Mouse (Mus musculus): Measurements from ENCODE around the gene Fer1l4. TPM values are rescaled to one million over a fixed set of nuclear protein-coding genes. Genes with fewer than 3 reads are reported as not detected.

Gene Fer1l4
- total RNA-seq (2017), result not detected in 2 replicates

GRCm38 (mm10) chr2:156052816-156053215 lies at the start of gene Fer1l4:
Gene Fer1l4, minus strand, starts transcription at chr2:156052947.
- ATAC-seq (replicated peaks in 1 of 2; ENCODE audit: insufficient read depth in 1 of 2, low FRiP score in 2 of 2, low TSS enrichment in 1 of 2, low read depth in 1 of 2, poor library complexity in 2 of 2, severe bottlenecking in 2 of 2), result no peak

GRCm38 (mm10) chr2:156091926-156092325 lies 39.2 kb upstream of the Fer1l4 start:
- no peak for ATAC-seq (replicated peaks in 1 of 2; ENCODE audit: insufficient read depth in 1 of 2, low FRiP score in 2 of 2, low TSS enrichment in 1 of 2, low read depth in 1 of 2, poor library complexity in 2 of 2, severe bottlenecking in 2 of 2)

- no peak for ATAC-seq (replicated peaks in 1 of 2; ENCODE audit: insufficient read depth in 1 of 2, low FRiP score in 2 of 2, low TSS enrichment in 1 of 2, low read depth in 1 of 2, poor library complexity in 2 of 2, severe bottlenecking in 2 of 2)
These were observed 37.1 kb upstream of the Fer1l4 start for GRCm38 (mm10) chr2:156089799-156090198.

- no peak for ATAC-seq (replicated peaks in 1 of 2; ENCODE audit: insufficient read depth in 1 of 2, low FRiP score in 2 of 2, low TSS enrichment in 1 of 2, low read depth in 1 of 2, poor library complexity in 2 of 2, severe bottlenecking in 2 of 2)
These were observed 34.8 kb upstream of the Fer1l4 start for GRCm38 (mm10) chr2:156087391-156088110.

GRCm38 (mm10) chr2:156084541-156084940 lies 31.8 kb upstream of the Fer1l4 start:
- ATAC-seq (replicated peaks in 1 of 2; ENCODE audit: insufficient read depth in 1 of 2, low FRiP score in 2 of 2, low TSS enrichment in 1 of 2, low read depth in 1 of 2, poor library complexity in 2 of 2, severe bottlenecking in 2 of 2), result no peak

GRCm38 (mm10) chr2:156080391-156080790 lies 27.6 kb upstream of the Fer1l4 start:
- ATAC-seq (replicated peaks in 1 of 2; ENCODE audit: insufficient read depth in 1 of 2, low FRiP score in 2 of 2, low TSS enrichment in 1 of 2, low read depth in 1 of 2, poor library complexity in 2 of 2, severe bottlenecking in 2 of 2), result no peak

GRCm38 (mm10) chr2:156079674-156080073 lies 26.9 kb upstream of the Fer1l4 start:
- no peak for ATAC-seq (replicated peaks in 1 of 2; ENCODE audit: insufficient read depth in 1 of 2, low FRiP score in 2 of 2, low TSS enrichment in 1 of 2, low read depth in 1 of 2, poor library complexity in 2 of 2, severe bottlenecking in 2 of 2)

- ATAC-seq (replicated peaks in 1 of 2; ENCODE audit: insufficient read depth in 1 of 2, low FRiP score in 2 of 2, low TSS enrichment in 1 of 2, low read depth in 1 of 2, poor library complexity in 2 of 2, severe bottlenecking in 2 of 2), result no peak
These were observed 26.4 kb upstream of the Fer1l4 start for GRCm38 (mm10) chr2:156079183-156079560.

- no peak for ATAC-seq (replicated peaks in 1 of 2; ENCODE audit: insufficient read depth in 1 of 2, low FRiP score in 2 of 2, low TSS enrichment in 1 of 2, low read depth in 1 of 2, poor library complexity in 2 of 2, severe bottlenecking in 2 of 2)
These were observed 25.9 kb upstream of the Fer1l4 start for GRCm38 (mm10) chr2:156078421-156079182.

GRCm38 (mm10) chr2:156077461-156077860 lies 24.7 kb upstream of the Fer1l4 start:
- no peak for ATAC-seq (replicated peaks in 1 of 2; ENCODE audit: insufficient read depth in 1 of 2, low FRiP score in 2 of 2, low TSS enrichment in 1 of 2, low read depth in 1 of 2, poor library complexity in 2 of 2, severe bottlenecking in 2 of 2)

- no peak for ATAC-seq (replicated peaks in 1 of 2; ENCODE audit: insufficient read depth in 1 of 2, low FRiP score in 2 of 2, low TSS enrichment in 1 of 2, low read depth in 1 of 2, poor library complexity in 2 of 2, severe bottlenecking in 2 of 2)
These were observed 21.0 kb upstream of the Fer1l4 start for GRCm38 (mm10) chr2:156073725-156074124.

GRCm38 (mm10) chr2:156071236-156071635 lies 18.5 kb upstream of the Fer1l4 start:
- ATAC-seq (replicated peaks in 1 of 2; ENCODE audit: insufficient read depth in 1 of 2, low FRiP score in 2 of 2, low TSS enrichment in 1 of 2, low read depth in 1 of 2, poor library complexity in 2 of 2, severe bottlenecking in 2 of 2), result no peak

GRCm38 (mm10) chr2:156067916-156068315 lies 15.2 kb upstream of the Fer1l4 start:
- no peak for ATAC-seq (replicated peaks in 1 of 2; ENCODE audit: insufficient read depth in 1 of 2, low FRiP score in 2 of 2, low TSS enrichment in 1 of 2, low read depth in 1 of 2, poor library complexity in 2 of 2, severe bottlenecking in 2 of 2)

GRCm38 (mm10) chr2:156066126-156066525 lies 13.4 kb upstream of the Fer1l4 start:
- ATAC-seq (replicated peaks in 1 of 2; ENCODE audit: insufficient read depth in 1 of 2, low FRiP score in 2 of 2, low TSS enrichment in 1 of 2, low read depth in 1 of 2, poor library complexity in 2 of 2, severe bottlenecking in 2 of 2), result no peak

- peak; percentile 70 to 75 for ATAC-seq (replicated peaks in 1 of 2; ENCODE audit: insufficient read depth in 1 of 2, low FRiP score in 2 of 2, low TSS enrichment in 1 of 2, low read depth in 1 of 2, poor library complexity in 2 of 2, severe bottlenecking in 2 of 2)
These were observed 12.6 kb upstream of the Fer1l4 start, which contains the start of gene Spag4 for GRCm38 (mm10) chr2:156065099-156066041. Gene Spag4, plus strand, starts transcription at chr2:156065175.

GRCm38 (mm10) chr2:156047929-156048328 lies 4.8 kb downstream of the Fer1l4 start:
- ATAC-seq (replicated peaks in 1 of 2; ENCODE audit: insufficient read depth in 1 of 2, low FRiP score in 2 of 2, low TSS enrichment in 1 of 2, low read depth in 1 of 2, poor library complexity in 2 of 2, severe bottlenecking in 2 of 2), result no peak; a peak in 1 of 4 replicates

- no peak for ATAC-seq (replicated peaks in 1 of 2; ENCODE audit: insufficient read depth in 1 of 2, low FRiP score in 2 of 2, low TSS enrichment in 1 of 2, low read depth in 1 of 2, poor library complexity in 2 of 2, severe bottlenecking in 2 of 2)
These were observed 9.8 kb downstream of the Fer1l4 start for GRCm38 (mm10) chr2:156042903-156043302.

GRCm38 (mm10) chr2:156039390-156039789 lies 13.4 kb downstream of the Fer1l4 start:
- ATAC-seq (replicated peaks in 1 of 2; ENCODE audit: insufficient read depth in 1 of 2, low FRiP score in 2 of 2, low TSS enrichment in 1 of 2, low read depth in 1 of 2, poor library complexity in 2 of 2, severe bottlenecking in 2 of 2), result no peak
